Mouse (Mus musculus): ENCODE measurements around the gene Tbc1d22b.

Tbc1d22b gene

GRCm38 (mm10) chr17:29541419-29541818 is 8.2 kb upstream of the Tbc1d22b start:
- peak; percentile 54 for DNase-seq (ENCODE audit: low spot score)

GRCm38 (mm10) chr17:29542831-29543690 is 6.5 kb upstream of the Tbc1d22b start:
- DNase-seq (ENCODE audit: low spot score): no peak

GRCm38 (mm10) chr17:29544064-29544463 is 5.5 kb upstream of the Tbc1d22b start:
- DNase-seq (ENCODE audit: low spot score): no peak

- DNase-seq (ENCODE audit: low spot score): no peak
Measured at GRCm38 (mm10) chr17:29545241-29545640, 4.3 kb upstream of the Tbc1d22b start.

GRCm38 (mm10) chr17:29548494-29548893 is 1.1 kb upstream of the Tbc1d22b start:
- no peak for DNase-seq (ENCODE audit: low spot score)

- DNase-seq (ENCODE audit: low spot score): no peak
Measured at GRCm38 (mm10) chr17:29548994-29549393, 591 bp upstream of the Tbc1d22b start.

GRCm38 (mm10) chr17:29551019-29551418 is 1.4 kb downstream of the Tbc1d22b start:
- no peak for DNase-seq (ENCODE audit: low spot score)

- no peak for DNase-seq (ENCODE audit: low spot score)
Measured at GRCm38 (mm10) chr17:29552162-29552732, 2.7 kb downstream of the Tbc1d22b start, which contains the start of gene Tmem217. Gene Tmem217, minus strand, starts transcription at chr17:29552385.

GRCm38 (mm10) chr17:29554176-29554575 is 4.6 kb downstream of the Tbc1d22b start:
- DNase-seq (ENCODE audit: low spot score): no peak

GRCm38 (mm10) chr17:29556456-29556855 is 6.9 kb downstream of the Tbc1d22b start:
- no peak for DNase-seq (ENCODE audit: low spot score)

- DNase-seq (ENCODE audit: low spot score): no peak
Measured at GRCm38 (mm10) chr17:29556893-29557292, 7.3 kb downstream of the Tbc1d22b start.

GRCm38 (mm10) chr17:29558476-29558875 is 8.9 kb downstream of the Tbc1d22b start:
- DNase-seq (ENCODE audit: low spot score): no peak

GRCm38 (mm10) chr17:29565521-29565920 is 15.9 kb downstream of the Tbc1d22b start:
- no peak for DNase-seq (ENCODE audit: low spot score)

GRCm38 (mm10) chr17:29568435-29568834 is 18.9 kb downstream of the Tbc1d22b start:
- DNase-seq (ENCODE audit: low spot score): no peak

GRCm38 (mm10) chr17:29569831-29570230 is 20.2 kb downstream of the Tbc1d22b start:
- DNase-seq (ENCODE audit: low spot score): no peak

GRCm38 (mm10) chr17:29579579-29580126 is 30.1 kb downstream of the Tbc1d22b start:
- DNase-seq (ENCODE audit: low spot score): no peak

- DNase-seq (ENCODE audit: low spot score): no peak
Measured at GRCm38 (mm10) chr17:29583569-29583968, 34.0 kb downstream of the Tbc1d22b start.

GRCm38 (mm10) chr17:29584306-29584705 is 34.7 kb downstream of the Tbc1d22b start:
- no peak for DNase-seq (ENCODE audit: low spot score)

GRCm38 (mm10) chr17:29584737-29585136 is 35.2 kb downstream of the Tbc1d22b start:
- DNase-seq (ENCODE audit: low spot score): no peak

- DNase-seq (ENCODE audit: low spot score): no peak
Measured at GRCm38 (mm10) chr17:29585446-29585845, 35.9 kb downstream of the Tbc1d22b start.

- DNase-seq (ENCODE audit: low spot score): no peak
Measured at GRCm38 (mm10) chr17:29586921-29587320, 37.3 kb downstream of the Tbc1d22b start.

GRCm38 (mm10) chr17:29589221-29589898 is 39.8 kb downstream of the Tbc1d22b start:
- DNase-seq (ENCODE audit: low spot score): no peak

All from ovary, postnatal 14 days (tissue).